Mouse (Mus musculus) cerebellum, adult 2 months (tissue): Measurements from ENCODE around the gene Spats1. TPM values are rescaled to one million over a fixed set of nuclear protein-coding genes. Genes with fewer than 3 reads are reported as not detected.

Experiments used
- DNase-seq, 2 experiments: peaks; one replicate each; pipeline ENCODE4 v3.0.0; 2021
- H3K27ac ChIP-seq: fragments of 200-500 bp; 2 replicates; pipeline ENCODE4 v1.5.1; 2012; ENCODE audit warnings: low read length, control low read depth, inconsistent platforms; ENCODE audit not compliant: insufficient read depth
- H3K27me3 ChIP-seq: fragments of 200-500 bp; 2 replicates; pipeline ENCODE4 v1.6.1; 2012; ENCODE audit warnings: inconsistent platforms, mild to moderate bottlenecking, low read length, moderate library complexity; ENCODE audit not compliant: control insufficient read depth, insufficient read depth
- H3K4me1 ChIP-seq: fragments of 200-500 bp; 2 replicates; pipeline ENCODE4 v1.6.1; 2011; ENCODE audit warnings: low read length; ENCODE audit not compliant: control insufficient read depth, insufficient read depth
- H3K4me3 ChIP-seq: fragments of 200-500 bp; replicated peaks from 2 replicates; pipeline ENCODE3; 2011; ENCODE audit warnings: mild to moderate bottlenecking, low read depth, low read length, control low read depth; ENCODE audit not compliant: insufficient read depth
- CTCF ChIP-seq: fragments of 200-500 bp; IDR thresholded peaks from 2 replicates; pipeline ENCODE4 v1.5.1; 2011; ENCODE audit warnings: low read depth, mild to moderate bottlenecking, control low read depth, low read length, moderate library complexity, borderline replicate concordance; ENCODE audit not compliant: insufficient read depth
- POLR2A ChIP-seq: fragments of 200-500 bp; IDR thresholded peaks from 2 replicates; pipeline ENCODE4 v1.6.1; 2011; ENCODE audit warnings: low read length, control low read depth, borderline replicate concordance; ENCODE audit not compliant: insufficient read depth
- WGBS: fragments of 180-500 bp; shearing (Covaris S2); methylation state at CpG from one replicate; pipeline ENCODE4 v1.1.7; 2018; 5-methylcytosine and 5-hydroxymethylcytosine counted together
- polyA plus RNA-seq: library from polyadenylated mRNA; depleted of rRNA; stranded (reverse); fragments of >200 nt; gene quantifications from 2 replicates; pipeline ENCODE4 v1.2.3, GENCODE M21; 2012

Spats1 gene
- polyA plus RNA-seq, 1 experiment: 2.6 TPM

DNA sequence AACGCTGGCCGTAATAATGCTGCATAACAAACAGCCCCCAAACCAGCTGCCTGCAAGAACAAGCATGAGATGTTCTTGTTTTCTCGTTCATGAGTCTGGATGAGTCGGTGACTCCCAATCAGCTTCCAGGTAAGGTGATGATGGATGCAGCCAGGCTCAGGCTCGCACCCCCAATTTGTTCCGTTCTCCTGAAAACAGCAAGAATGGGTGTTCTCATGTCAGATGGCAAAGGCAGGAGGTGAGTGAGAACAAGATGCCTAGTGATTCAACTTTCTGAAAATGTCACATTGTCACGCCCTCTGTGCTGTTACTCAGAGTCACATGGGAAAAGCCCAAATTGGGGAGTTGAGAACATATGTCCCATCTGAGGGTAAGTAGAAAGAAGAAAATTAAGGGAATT, 10.4 kb upstream of the Spats1 start:
- DNase-seq: no peak
- no peak overlapping the region for H3K27ac ChIP-seq
- no peaks in the 10 kb centered on the region for H3K4me1 ChIP-seq
- 91% methylated on average over 7 of the region's 7 CpGs for WGBS
- TF ChIP-seq POLR2A (no peak), CTCF (no peak)
- H3K27me3 ChIP-seq: no peaks in the 10 kb centered on the region
- no peak overlapping the region for H3K4me3 ChIP-seq

DNA sequence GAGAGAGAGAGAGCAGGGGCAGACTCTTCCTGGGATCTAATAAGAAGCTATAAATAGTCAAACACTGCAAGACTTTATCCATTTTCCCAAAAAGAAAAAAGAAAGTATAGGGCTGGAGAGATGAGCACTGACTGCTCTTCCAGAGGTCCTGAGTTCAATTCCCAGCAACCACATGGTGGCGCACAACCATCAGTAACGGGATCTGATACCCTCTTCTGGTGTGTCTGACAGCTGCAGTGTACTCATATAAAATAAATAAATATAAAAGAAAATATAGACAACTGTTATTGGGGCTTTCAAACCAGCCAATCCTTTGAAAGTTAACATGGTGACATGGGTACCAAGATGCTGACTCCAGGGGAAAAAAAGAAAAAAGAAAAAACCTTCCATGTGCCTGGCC, 5.2 kb upstream of the Spats1 start:
- TF ChIP-seq CTCF (peak; percentile 46; the same call in 1 of the 2 replicates), POLR2A (no peak)
- Histone ChIP-seq H3K27me3 (no peaks in the 10 kb centered on the region), H3K27ac (no peak overlapping the region), H3K4me1 (no peaks in the 10 kb centered on the region), H3K4me3 (no peak overlapping the region)
- 23% methylated on average over 2 of the region's 2 CpGs for WGBS
- DNase-seq: no peak

DNA sequence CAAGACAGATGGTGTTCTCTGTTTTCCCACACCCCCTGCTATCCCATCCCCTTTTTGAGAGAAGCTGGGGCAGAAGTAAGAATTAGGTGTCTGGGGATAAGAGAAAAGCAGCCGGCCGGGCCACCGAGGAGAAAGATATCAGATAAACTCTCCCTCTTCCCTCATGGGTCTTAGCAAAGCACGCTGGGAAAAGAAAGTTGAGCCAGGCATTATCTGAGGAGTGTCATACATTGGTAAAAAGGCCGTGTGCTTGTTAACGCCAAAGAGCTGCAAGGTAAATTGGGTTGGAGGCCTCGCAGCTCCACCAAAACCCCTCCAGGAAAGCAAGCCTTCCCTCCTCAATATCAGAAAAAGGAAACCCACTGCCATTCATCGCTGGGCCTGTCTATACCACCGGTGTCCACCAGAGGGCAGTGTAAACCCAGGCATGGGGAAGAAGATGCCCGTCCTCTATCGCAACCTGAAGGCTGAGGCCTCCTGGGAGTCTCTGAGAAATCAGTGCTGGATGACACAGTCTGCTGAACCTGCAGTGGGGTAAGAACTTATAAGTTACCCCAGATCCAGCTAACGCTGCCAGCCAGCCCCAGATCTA, 3.1 kb upstream of the Spats1 start:
- DNase-seq: peak; percentile 82 to 92
- TF ChIP-seq CTCF (peak; percentile 97), POLR2A (no peak)
- no peak overlapping the region for H3K4me3 ChIP-seq
- H3K4me1 ChIP-seq: no peaks in the 10 kb centered on the region
- WGBS: 12% methylated on average over 12 of the region's 12 CpGs
- H3K27ac ChIP-seq: no peak overlapping the region
- no peaks in the 10 kb centered on the region for H3K27me3 ChIP-seq

DNA sequence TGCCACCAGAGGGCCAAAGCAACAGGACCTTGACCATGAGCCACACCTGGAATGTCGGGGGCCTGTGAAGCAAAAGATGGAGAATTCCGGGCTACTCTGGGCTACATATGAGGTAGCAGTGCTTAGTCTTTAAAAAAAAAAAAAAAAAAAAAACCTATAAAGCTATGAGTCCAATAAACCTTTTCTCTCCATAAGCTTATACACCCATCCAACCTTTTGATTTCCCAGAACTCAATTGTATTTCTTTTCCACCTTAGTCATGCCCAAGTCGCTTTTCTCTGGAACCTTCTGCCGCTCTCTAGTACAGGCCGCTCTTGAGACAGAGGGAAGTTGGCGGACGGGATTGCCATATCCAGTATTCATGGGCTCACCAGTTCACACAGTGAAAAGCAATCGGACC, 1.1 kb downstream of the Spats1 start:
- peak overlapping the region; percentile 73 for H3K4me3 ChIP-seq
- no peaks in the 10 kb centered on the region for H3K4me1 ChIP-seq
- H3K27me3 ChIP-seq: no peaks in the 10 kb centered on the region
- TF ChIP-seq POLR2A (no peak), CTCF (no peak)
- DNase-seq: no peak
- WGBS: 52% methylated on average over 8 of the region's 8 CpGs
- H3K27ac ChIP-seq: peak overlapping the region; percentile 82

DNA sequence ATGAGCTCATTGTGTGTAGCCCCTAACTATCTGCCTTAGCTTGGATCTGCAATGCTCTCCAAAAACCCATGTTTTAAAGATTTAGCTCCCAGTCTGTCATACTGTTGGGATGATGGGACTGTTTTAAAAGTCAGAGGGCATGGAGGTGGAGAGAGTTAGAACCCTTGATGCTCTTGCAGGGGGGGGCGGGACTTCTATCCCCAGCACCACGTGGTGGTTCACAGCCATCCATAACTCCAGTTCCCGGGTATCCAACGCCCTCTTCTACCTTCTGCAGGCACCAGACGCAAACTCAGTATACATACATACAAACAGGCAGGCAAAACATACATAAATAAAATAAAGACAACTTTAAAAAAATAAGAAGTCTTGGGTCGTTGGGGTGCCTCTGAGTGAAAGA, 1.5 kb downstream of the Spats1 start:
- DNase-seq: no peak
- no peak overlapping the region for H3K27ac ChIP-seq
- no peak for TF ChIP-seq POLR2A
- no peak for TF ChIP-seq CTCF
- H3K27me3 ChIP-seq: no peaks in the 10 kb centered on the region
- H3K4me1 ChIP-seq: no peaks in the 10 kb centered on the region
- H3K4me3 ChIP-seq: no peak overlapping the region
- 83% methylated on average over 6 of the region's 6 CpGs for WGBS

DNA sequence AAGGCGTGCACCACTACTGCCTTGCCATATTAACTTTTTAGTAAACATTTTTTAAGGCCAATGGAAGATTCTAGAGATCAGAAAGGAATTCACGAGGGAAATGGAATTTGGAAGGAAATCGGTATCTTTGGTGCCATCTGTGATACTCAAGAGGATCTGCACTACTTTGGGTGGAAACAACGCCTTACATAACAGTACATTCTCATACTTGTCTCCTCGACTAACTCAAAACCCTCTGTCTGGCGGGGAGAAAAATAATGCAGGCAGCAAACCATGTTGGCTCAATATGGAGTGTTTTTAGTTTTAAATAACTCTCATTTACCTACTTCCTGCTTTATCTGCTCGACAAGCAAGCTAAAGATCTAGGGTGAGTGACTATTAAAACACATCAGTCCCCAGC, 4.5 kb downstream of the Spats1 start:
- H3K4me1 ChIP-seq: no peaks in the 10 kb centered on the region
- DNase-seq: no peak
- no peaks in the 10 kb centered on the region for H3K27me3 ChIP-seq
- no peak overlapping the region for H3K4me3 ChIP-seq
- H3K27ac ChIP-seq: no peak overlapping the region
- 83% methylated on average over 7 of the region's 7 CpGs for WGBS
- TF ChIP-seq CTCF (no peak), POLR2A (no peak)

DNA sequence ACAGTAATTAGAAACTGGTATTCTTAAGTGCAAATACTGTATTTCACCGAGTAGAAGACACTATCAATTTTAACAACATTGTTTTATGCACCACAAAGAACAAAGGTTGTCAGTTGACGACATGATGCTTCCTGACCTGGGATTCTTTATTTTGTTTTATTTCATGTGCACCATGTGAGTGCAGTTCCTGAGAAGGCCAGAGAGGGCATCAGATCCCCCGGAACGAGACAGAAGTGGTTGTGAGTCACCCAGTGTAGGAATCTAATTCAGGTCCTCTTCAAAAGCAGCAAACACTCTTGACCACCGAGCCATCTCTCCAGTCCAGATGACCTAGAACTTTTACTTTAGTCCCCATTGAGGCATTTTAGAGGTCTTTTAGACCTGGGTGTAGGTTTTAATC, 6.9 kb downstream of the Spats1 start:
- no peak overlapping the region for H3K27ac ChIP-seq
- no peak for TF ChIP-seq POLR2A
- TF ChIP-seq CTCF: no peak
- no peak for DNase-seq
- no peaks in the 10 kb centered on the region for H3K4me1 ChIP-seq
- H3K4me3 ChIP-seq: no peak overlapping the region
- WGBS: 81% methylated on average over 5 of the region's 5 CpGs
- no peaks in the 10 kb centered on the region for H3K27me3 ChIP-seq

DNA sequence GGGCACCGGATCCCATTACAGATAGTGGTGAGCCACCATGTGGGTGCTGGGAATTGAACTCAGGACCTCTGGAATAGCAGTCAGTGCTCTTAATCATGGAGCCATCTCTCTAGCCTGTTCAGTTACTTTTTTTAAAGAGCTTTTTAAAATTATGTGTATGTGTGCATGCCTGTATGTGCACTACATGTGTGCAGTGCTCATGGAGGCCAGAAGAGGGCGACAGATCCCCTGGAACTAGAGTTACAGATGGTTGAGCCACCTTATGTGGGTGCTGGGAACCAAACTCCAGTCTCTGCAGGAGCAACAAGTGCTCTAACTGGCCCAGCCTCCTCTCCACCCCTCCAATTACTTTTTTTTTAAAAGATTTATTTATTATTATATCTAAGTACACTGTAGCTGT, 8.5 kb downstream of the Spats1 start:
- H3K4me1 ChIP-seq: no peaks in the 10 kb centered on the region
- H3K27ac ChIP-seq: no peak overlapping the region
- no peak for DNase-seq
- no peak for TF ChIP-seq POLR2A
- TF ChIP-seq CTCF: no peak
- 58% methylated on average over 2 of the region's 2 CpGs for WGBS
- H3K4me3 ChIP-seq: no peak overlapping the region
- H3K27me3 ChIP-seq: no peaks in the 10 kb centered on the region
